Mouse (Mus musculus): ENCODE data around the gene Zfp689. TPM values are rescaled to one million over a fixed set of nuclear protein-coding genes. Genes with fewer than 3 reads are reported as not detected.

Gene Zfp689
- total RNA-seq (2023), result 1 to 10 TPM; 2.3 to 3.3 TPM

GRCm38 (mm10) chr7:127448521-127449300 is at the start of gene Zfp689:
Gene Zfp689 (minus strand): TSS chr7:127449158.

GRCm38 (mm10) chr7:127478635-127479317 is 29.8 kb upstream of the Zfp689 start, which contains the start of gene Fbrs:
Gene Fbrs (plus strand): TSS chr7:127479199.

GRCm38 (mm10) chr7:127459311-127459710 is 10.4 kb upstream of the Zfp689 start, which contains the start of gene Prr14:
Gene Prr14 (plus strand): TSS chr7:127459611.

GRCm38 (mm10) chr7:127421388-127422191 is 27.4 kb downstream of the Zfp689 start, which contains the start of gene Zfp688:
Gene Zfp688 (minus strand): TSS chr7:127422068.

GRCm38 (mm10) chr7:127406002-127406987 is 42.7 kb downstream of the Zfp689 start, which contains the start of gene Zfp764:
Gene Zfp764 (minus strand): TSS chr7:127406822.

GRCm38 (mm10) chr7:127393157-127393943 is 55.6 kb downstream of the Zfp689 start, which contains the start of gene E430018J23Rik:
Gene E430018J23Rik (minus strand): TSS chr7:127393629.

Other genes with a start within 250 kb of the Zfp689 start
- gene Tbc1d10b, start 240.7 kb downstream of the Zfp689 start, total RNA-seq (2023), result 100 to 1,000 TPM in 1 of 2 experiments, 10 to 100 TPM in 1; 94.8 to 106 TPM
- gene Mylpf, start 240.3 kb downstream of the Zfp689 start, total RNA-seq (2023), result not detected
- gene Zfp553, start 216.1 kb downstream of the Zfp689 start, total RNA-seq (2023), result 1 to 10 TPM; 4.5 TPM
- 1 to 10 TPM; 5.4 to 5.5 TPM for gene Sept1, start 216.0 kb downstream of the Zfp689 start, total RNA-seq (2023)
- 1 to 10 TPM; 7.0 to 8.8 TPM for gene Zfp771, start 204.9 kb downstream of the Zfp689 start, total RNA-seq (2023)
- gene Dctpp1, start 188.4 kb downstream of the Zfp689 start, total RNA-seq (2023), result 10 to 100 TPM; 15.2 to 17.6 TPM
- 10 to 100 TPM; 66.0 to 73.4 TPM for gene Sephs2, start 175.1 kb downstream of the Zfp689 start, total RNA-seq (2023)
- gene Itgal, start 152.9 kb downstream of the Zfp689 start, total RNA-seq (2023), result 100 to 1,000 TPM; 900 to 916 TPM
- gene Zfp768, start 103.6 kb downstream of the Zfp689 start, total RNA-seq (2023), result 1 to 10 TPM; 6.1 to 7.0 TPM
- 1 to 10 TPM; 8.8 to 9.0 TPM for gene Zfp747, start 73.1 kb downstream of the Zfp689 start, total RNA-seq (2023)
- gene 9130019O22Rik, start 62.0 kb downstream of the Zfp689 start, total RNA-seq (2023), result 1 to 10 TPM; 2.4 TPM
- gene E430018J23Rik, start 55.5 kb downstream of the Zfp689 start, total RNA-seq (2023), result 1 to 10 TPM; 1.7 to 2.9 TPM
- 1 to 10 TPM; 5.4 to 6.3 TPM for gene Zfp764, start 42.3 kb downstream of the Zfp689 start, total RNA-seq (2023)
- gene Zfp688, start 27.1 kb downstream of the Zfp689 start, total RNA-seq (2023), result 10 to 100 TPM in 1 of 2 experiments, 1 to 10 TPM in 1; 7.4 to 15.1 TPM
- gene Prr14, start 10.5 kb upstream of the Zfp689 start, total RNA-seq (2023), result 100 to 1,000 TPM; 125 to 128 TPM
- 100 to 1,000 TPM; 278 to 299 TPM for gene Fbrs, start 30.0 kb upstream of the Zfp689 start, total RNA-seq (2023)
- gene Srcap, start 62.8 kb upstream of the Zfp689 start, total RNA-seq (2023), result 100 to 1,000 TPM; 120 to 128 TPM
- gene Gm42715, start 70.4 kb upstream of the Zfp689 start, total RNA-seq (2023), result 10 to 100 TPM; 21.9 to 24.4 TPM
- not detected for gene Tmem265, start 112.2 kb upstream of the Zfp689 start, total RNA-seq (2023)
- 10 to 100 TPM; 83.2 to 90.2 TPM for gene Phkg2, start 124.2 kb upstream of the Zfp689 start, total RNA-seq (2023)
- 1 to 10 TPM in 1 of 2 experiments, not detected in 1; 1.2 TPM for gene Ccdc189, start 139.4 kb upstream of the Zfp689 start, total RNA-seq (2023)
- gene Rnf40, start 139.6 kb upstream of the Zfp689 start, total RNA-seq (2023), result 10 to 100 TPM; 70.9 to 74.4 TPM
- gene Zfp629, start 166.6 kb upstream of the Zfp689 start, total RNA-seq (2023), result 1 to 10 TPM; 4.9 to 6.7 TPM

Measured in monocyte, adult 59 days (primary cell).